Mouse (Mus musculus) E14TG2a.4 (cell line): ENCODE measurements around the gene Fbn1.

ENCODE experiments used
- CTCF ChIP-seq: conservative IDR thresholded peaks from 2 replicates; pipeline ENCODE4 v1.5.1; 2014; ENCODE audit warnings: low read length
- NANOG ChIP-seq: IDR thresholded peaks from 2 replicates; pipeline ENCODE4 v1.6.1; 2014; ENCODE audit warnings: borderline replicate concordance, low read length, mixed read lengths

DNA sequence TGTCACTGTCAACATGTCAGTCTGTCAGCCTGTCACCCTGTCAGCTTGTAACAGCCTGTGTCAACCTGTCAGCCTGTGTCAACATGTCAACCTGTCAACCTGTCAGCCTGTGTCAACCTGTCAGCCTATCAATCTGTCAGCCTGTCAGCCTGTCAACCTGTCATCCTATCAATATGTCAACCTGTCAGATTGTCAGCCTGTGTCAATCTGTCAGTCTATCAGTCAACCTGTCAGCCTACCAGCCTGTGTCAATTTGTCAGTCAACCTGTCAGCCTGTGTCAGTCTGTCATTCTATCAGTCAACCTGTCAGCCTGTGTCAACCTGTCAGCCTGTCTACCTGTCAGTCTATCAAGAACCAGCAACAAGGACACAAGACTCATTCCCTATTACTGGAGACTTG lies 6.3 kb downstream of the Fbn1 start:
- TF ChIP-seq CTCF, result no peak
- no peak for TF ChIP-seq NANOG
